Mouse (Mus musculus): ENCODE results near the gene Mmp21. TPM values are rescaled to one million over a fixed set of nuclear protein-coding genes. Genes with fewer than 3 reads are reported as not detected.

Gene Mmp21
- total RNA-seq, 2 experiments from 2014 or later = 0.38 to 2.1 TPM

GRCm38 (mm10) chr7:133669946-133670345, 9.9 kb downstream of the Mmp21 start:
- no peak for ATAC-seq (replicated peaks; ENCODE audit: low FRiP score, poor library complexity, severe bottlenecking)

- ATAC-seq (replicated peaks; ENCODE audit: low FRiP score, poor library complexity, severe bottlenecking) = no peak
These were observed 10.8 kb downstream of the Mmp21 start for GRCm38 (mm10) chr7:133669071-133669470.

DNA sequence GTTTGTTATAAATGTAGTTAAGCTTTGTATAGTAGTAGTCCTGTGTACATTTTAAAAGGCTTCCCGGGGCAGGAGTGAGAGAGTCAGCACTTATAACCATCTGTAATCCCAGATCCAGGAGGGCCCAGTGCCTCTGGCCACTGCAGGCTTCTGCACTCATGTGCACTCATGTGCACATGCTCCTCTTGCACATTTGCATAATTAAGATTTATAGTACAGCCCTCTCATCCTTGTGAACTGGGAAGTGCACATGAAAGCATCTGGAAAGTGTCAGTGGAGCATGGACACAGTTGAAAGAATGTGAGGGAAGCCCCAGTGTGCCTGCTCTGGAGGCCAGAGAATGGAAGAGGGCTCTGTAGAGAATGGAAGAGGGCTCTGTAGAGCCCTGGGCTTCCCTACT, 17.4 kb downstream of the Mmp21 start:
- ATAC-seq (replicated peaks; ENCODE audit: low FRiP score, poor library complexity, severe bottlenecking) = no peak

DNA sequence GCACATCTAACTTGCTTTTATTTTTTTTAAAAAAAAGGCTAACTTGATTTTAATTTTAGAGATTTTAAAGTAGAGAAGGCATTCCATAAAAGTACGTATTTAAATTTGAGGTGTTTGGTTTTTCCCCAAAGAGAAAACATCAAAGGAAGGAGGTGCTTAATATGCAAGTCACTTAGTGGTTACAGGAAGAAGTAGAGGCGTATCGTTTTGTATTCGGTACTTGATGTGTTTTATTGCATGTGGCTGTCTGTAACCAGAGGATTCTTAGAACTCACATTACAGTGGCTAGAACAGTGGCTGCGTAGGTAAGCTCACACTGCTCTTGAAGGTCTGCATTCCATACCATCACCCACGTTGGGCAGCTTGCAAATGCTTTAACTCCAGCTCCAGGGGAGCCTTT, 34.1 kb downstream of the Mmp21 start:
- no peak for ATAC-seq (replicated peaks; ENCODE audit: low FRiP score, poor library complexity, severe bottlenecking)

DNA sequence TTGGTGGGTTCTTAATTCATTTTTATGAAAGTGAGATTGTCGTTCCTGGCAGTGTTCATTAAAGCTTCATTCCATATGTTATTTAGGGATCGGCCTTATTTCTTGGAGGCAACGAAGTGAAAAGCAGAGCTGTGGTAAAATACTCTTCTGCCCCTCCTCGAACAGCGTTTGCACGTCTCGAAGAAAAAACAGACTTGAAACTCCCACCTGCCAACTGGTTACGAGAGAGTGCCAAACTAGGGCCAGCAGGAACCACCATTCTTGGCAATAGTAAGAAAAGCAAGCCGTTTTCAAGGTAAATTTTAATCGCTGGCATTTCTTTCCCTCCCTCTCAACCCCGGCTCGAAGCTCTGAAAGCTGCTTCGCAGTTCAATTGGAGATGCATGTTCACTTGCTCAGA, 41.0 kb downstream of the Mmp21 start:
- no peak for ATAC-seq (replicated peaks; ENCODE audit: low FRiP score, poor library complexity, severe bottlenecking)

DNA sequence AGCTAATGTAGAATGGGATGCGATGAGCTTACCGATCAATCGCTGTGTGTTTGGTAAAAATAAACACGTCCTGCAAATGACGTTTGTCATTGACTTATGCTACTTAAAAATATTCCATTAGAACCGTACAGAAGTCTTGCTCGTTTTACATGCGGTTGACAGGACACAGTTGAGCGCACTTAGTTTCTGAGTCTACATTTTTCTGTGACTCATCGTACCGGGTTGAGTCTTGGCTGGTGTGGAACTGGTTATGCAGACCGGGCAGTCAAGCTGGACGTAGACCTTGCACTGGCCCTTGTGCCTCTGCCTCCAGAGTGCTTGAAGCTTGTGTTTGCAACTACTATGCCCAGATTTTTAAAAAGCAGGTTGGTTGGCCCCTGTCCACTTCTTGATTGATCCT, 41.6 kb downstream of the Mmp21 start:
- no peak for ATAC-seq (replicated peaks; ENCODE audit: low FRiP score, poor library complexity, severe bottlenecking)

DNA sequence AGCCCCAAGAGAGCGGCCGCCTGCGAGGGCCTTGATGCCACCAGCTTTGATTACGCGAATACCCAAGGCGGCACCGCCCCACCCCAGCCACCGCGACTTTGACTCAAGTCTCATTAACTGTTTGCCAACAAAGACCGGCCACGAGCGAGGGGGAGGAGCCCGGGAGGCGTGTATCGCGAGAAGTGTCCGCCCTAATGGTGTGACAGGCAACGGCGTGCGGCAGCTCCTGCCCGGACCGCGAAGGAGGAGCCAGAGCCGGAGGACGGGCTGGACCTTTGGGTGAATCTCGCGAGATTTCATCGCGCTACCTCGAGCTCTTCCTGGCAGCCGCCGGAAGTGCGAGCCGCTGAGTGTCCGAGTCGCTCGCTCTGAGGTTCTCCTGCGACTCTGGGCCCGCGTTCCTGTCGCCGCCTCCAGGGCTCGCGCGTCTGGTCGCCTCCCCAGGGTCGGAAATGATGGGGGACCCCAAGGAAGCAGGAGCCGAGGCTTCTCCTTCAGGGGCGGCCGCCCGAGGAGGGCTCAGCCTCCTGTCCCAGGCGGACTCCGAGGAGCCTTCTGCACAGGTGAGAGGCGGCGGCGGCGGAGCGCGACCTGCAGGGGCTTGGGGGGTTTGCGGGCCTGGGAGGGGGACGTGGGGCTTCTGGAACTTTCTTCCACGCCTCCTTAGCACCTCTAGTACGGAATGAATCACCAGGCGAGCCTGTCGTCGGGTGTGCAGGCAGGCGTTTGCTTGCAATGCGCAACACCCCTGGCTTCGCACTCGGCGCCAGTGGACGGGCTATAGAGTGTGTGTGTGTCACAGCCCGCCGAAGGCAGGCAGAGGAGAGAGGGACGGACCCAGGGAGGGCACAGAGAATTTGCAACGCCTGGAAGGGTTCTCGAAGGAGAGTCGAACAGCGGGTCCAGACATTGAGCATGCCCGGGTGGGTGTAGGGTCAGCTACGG, 42.2 kb downstream of the Mmp21 start, which contains the start of gene Edrf1:
Gene Edrf1 (plus strand): TSS at position 183 of the 945 bp plus-strand sequence.
- peak; percentile 95 for ATAC-seq (replicated peaks; ENCODE audit: low FRiP score, poor library complexity, severe bottlenecking)

DNA sequence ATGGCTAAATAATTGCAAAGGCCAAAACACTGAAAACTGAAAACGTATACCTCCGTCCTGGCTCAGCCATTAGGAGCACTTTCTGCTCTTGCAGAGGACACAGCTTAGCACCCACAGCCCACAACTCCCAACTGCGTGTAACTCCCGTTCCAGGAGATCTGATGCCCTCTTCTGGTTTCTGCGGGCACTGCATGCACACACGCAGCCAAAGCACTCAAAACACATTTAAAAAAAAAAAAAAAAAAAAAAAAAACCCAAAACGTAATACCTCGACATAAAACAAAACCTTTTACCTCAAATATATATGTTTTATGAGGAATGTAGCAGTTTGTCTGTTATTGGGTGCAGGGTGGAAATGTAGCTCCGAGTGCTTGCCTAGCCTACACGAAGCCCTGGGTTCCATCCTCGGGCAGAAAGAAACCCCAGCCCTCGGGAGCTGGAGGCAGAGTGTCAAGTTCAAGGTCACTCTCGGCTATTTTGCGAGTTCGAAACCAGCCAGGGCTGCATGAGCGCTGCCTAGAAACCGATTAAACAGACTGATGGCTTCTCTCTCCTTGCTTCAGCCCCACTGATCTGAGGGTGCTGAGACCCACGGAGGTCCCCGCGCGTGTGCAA, 43.0 kb downstream of the Mmp21 start:
- peak; percentile 56 for ATAC-seq (replicated peaks; ENCODE audit: low FRiP score, poor library complexity, severe bottlenecking)

DNA sequence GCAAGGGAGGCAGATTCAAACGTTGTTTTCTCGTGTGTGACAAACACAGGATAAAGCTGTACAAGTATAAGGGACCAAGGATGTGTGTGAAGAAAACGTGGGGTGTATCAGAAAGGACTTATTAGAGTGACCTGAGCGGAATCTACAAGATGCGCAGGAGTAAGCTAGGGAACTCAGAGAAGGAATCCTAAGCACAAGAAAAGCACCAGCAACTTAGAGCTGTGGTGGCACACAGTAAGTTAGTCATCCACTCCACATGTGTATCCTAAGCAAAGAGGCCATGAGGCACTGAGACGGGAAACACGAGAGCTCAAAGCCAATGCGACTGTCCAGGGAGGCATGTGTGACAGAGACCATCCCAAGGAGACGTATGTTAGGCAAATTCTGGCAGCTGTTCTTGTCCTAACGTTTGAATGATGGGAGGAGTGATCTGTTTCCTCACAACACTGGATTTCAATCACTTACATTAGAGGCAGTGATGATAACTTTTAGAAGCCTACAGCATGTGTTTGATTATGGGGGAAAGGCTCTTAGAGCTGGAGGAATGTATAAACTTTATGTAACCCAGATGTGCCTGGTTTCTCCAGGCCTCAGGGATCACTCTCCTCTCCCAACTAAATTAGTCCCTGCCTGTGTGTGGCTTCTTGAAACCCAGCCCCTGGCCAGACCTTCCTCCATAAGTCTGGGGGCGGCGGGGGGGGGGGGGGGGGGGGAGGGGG, 44.8 kb downstream of the Mmp21 start:
- ATAC-seq (replicated peaks; ENCODE audit: low FRiP score, poor library complexity, severe bottlenecking) = no peak

DNA sequence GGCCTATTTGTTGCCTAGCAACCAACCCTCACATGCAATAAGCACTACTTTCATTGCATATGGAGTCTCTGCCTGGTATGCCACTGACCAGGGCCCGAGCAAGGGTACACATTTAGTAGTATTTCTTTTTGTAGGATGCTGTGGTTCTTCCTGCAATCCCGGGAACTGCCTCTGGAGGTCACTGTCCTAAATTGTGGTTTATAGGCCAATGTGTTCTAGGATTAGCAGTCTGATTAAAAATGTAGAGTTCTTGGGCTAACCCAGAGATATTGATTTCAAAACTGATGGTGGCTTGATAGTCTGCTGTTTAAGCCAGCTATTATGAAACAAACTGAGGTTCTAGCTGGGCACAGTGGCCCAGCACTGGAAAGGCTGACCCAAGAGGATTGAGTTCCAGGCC, 47.4 kb downstream of the Mmp21 start:
- no peak for ATAC-seq (replicated peaks; ENCODE audit: low FRiP score, poor library complexity, severe bottlenecking)

DNA sequence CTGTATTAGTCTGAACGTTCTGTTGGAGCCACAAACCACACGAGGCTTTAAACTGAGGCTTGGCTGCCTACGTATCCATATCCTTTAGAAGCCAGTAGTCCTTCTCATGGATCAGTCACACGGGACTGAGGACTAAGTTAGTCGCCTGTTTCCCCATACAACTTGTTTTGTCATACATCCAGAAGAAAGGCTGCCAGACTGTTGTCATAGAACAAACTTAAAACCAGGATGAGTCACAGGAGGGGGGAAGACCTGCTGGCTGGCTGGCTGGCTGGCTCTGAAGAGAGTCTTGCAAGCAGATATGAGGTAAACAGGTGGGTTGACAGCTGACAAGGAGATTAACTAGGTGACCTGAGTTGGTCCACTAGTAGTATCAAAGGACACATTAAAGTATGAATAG, 49.0 kb downstream of the Mmp21 start:
- no peak for ATAC-seq (replicated peaks; ENCODE audit: low FRiP score, poor library complexity, severe bottlenecking)

GRCm38 (mm10) chr7:133627184-133627936, 52.5 kb downstream of the Mmp21 start:
- no peak for ATAC-seq (replicated peaks; ENCODE audit: low FRiP score, poor library complexity, severe bottlenecking)

Other genes with a start within 250 kb of the Mmp21 start
- gene Tex36, start 77.9 kb downstream of the Mmp21 start, total RNA-seq (2015; ENCODE audit: low replicate concordance) = not detected in 2 replicates
- gene Tex36, start 77.9 kb downstream of the Mmp21 start, total RNA-seq (2017; ENCODE audit: low replicate concordance) = not detected in 2 replicates
- 8.1 and 18.0 TPM in 2 replicates for gene Edrf1, start 42.5 kb downstream of the Mmp21 start, total RNA-seq (2015; ENCODE audit: low replicate concordance)
- gene Edrf1, start 42.5 kb downstream of the Mmp21 start, total RNA-seq (2017; ENCODE audit: low replicate concordance) = 14.1 and 23.1 TPM in 2 replicates
- gene Bccip, start 29.3 kb upstream of the Mmp21 start, total RNA-seq (2015; ENCODE audit: low replicate concordance) = 20.7 and 26.1 TPM in 2 replicates
- 21.2 and 30.1 TPM in 2 replicates for gene Bccip, start 29.3 kb upstream of the Mmp21 start, total RNA-seq (2017; ENCODE audit: low replicate concordance)
- 195 and 213 TPM in 2 replicates for gene Uros, start 30.0 kb upstream of the Mmp21 start, total RNA-seq (2015; ENCODE audit: low replicate concordance)
- 278 and 315 TPM in 2 replicates for gene Uros, start 30.0 kb upstream of the Mmp21 start, total RNA-seq (2017; ENCODE audit: low replicate concordance)
- gene Fank1, start 96.8 kb upstream of the Mmp21 start, total RNA-seq (2015; ENCODE audit: low replicate concordance) = not detected in 2 replicates
- gene Fank1, start 96.8 kb upstream of the Mmp21 start, total RNA-seq (2017; ENCODE audit: low replicate concordance) = not detected in 2 replicates
- 4.2 and 24.2 TPM in 2 replicates for gene Dhx32, start 102.7 kb upstream of the Mmp21 start, total RNA-seq (2015; ENCODE audit: low replicate concordance)
- gene Dhx32, start 102.7 kb upstream of the Mmp21 start, total RNA-seq (2017; ENCODE audit: low replicate concordance) = 4.8 and 10.5 TPM in 2 replicates

Measured in erythroblast, adult 5-6 weeks (primary cell).